Mouse (Mus musculus) intestine, embryonic 16.5 days (tissue): Measurements from ENCODE around the gene Btbd16. TPM values are rescaled to one million over a fixed set of nuclear protein-coding genes. Genes with fewer than 3 reads are reported as not detected.

Source experiments
- ATAC-seq: fragments of 200-750 bp; cut with Nextera tagmentation; 2 replicates; pipeline ENCODE4 v1.8.0; 2017; ENCODE audit warnings: moderate TSS enrichment, moderate library complexity
- H3K27ac ChIP-seq: fragments of 300-500 bp; sonication (generic); 2 replicates; pipeline ENCODE4 v1.5.1; 2014; ENCODE audit warnings: mild to moderate bottlenecking, low read length
- H3K27me3 ChIP-seq: fragments of 300-500 bp; sonication (generic); replicated peaks from 2 replicates; pipeline ENCODE4 v1.6.1; 2014; ENCODE audit warnings: low read length, control low read depth, mixed read lengths; ENCODE audit not compliant: control insufficient read depth, insufficient read depth
- H3K36me3 ChIP-seq: fragments of 300-500 bp; sonication (generic); 2 replicates; pipeline ENCODE4 v1.6.1; 2014; ENCODE audit warnings: low read length, control low read depth; ENCODE audit not compliant: control insufficient read depth, insufficient read depth
- H3K4me1 ChIP-seq: fragments of 300-500 bp; sonication (generic); 2 replicates; pipeline ENCODE4 v1.6.1; 2014; ENCODE audit warnings: low read length, control low read depth, mixed read lengths; ENCODE audit not compliant: control insufficient read depth, insufficient read depth
- H3K4me2 ChIP-seq: fragments of 300-500 bp; sonication (generic); 2 replicates; pipeline ENCODE4 v1.6.1; 2014; ENCODE audit warnings: low read depth, low read length, control low read depth
- H3K4me3 ChIP-seq: fragments of 300-500 bp; sonication (generic); 2 replicates; pipeline ENCODE4 v1.5.1; 2014; ENCODE audit warnings: mild to moderate bottlenecking, low read length
- H3K9ac ChIP-seq: fragments of 300-500 bp; sonication (generic); 2 replicates; pipeline ENCODE4 v1.6.1; 2014; ENCODE audit warnings: low read depth, low read length
- H3K9me3 ChIP-seq: fragments of 300-500 bp; sonication (generic); 2 replicates; pipeline ENCODE4 v1.6.1; 2016; ENCODE audit warnings: low read length, control low read depth; ENCODE audit not compliant: control insufficient read depth
- WGBS: fragments of 180-500 bp; shearing (Covaris S2); extraction: QIAGEN DNeasy Blood & Tissue Kit; methylation state at CpG from one replicate; pipeline ENCODE4 v1.1.7; 2014; 5-methylcytosine and 5-hydroxymethylcytosine counted together
- polyA plus RNA-seq: library from polyadenylated mRNA; unstranded; fragments of >200 nt; fragmentation: Nextera tagmentation; extraction: Ambion mirVana; gene quantifications from 2 replicates; pipeline ENCODE4 v1.2.1, GENCODE M21; 2015

The Btbd16 gene
- polyA plus RNA-seq, 1 experiment from 2014 or later, result 0.05 TPM

DNA sequence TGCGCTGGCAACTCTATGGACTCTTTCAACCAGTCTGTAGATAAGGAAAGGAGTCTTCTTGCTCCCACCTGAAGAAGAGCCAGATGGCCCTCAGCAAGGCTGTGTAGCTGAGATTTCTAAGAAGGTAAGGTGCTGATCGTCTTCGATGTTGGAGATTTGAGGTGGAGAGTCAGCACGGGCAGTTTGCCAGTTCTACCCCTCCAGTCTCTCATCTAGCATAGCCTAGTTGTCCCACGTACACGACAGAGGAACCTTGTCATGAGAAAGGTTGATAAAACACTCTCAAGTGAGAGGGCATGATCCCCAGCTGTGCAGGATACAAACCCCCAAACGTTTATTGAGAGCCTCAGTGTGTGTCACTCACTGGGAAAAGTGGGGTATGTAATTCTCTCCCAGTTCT is 90.8 kb downstream of the Btbd16 start:
- 77% methylated on average over 7 of the region's 7 CpGs for WGBS
- no peak for ATAC-seq
- H3K4me2 ChIP-seq, result no peak overlapping the region

DNA sequence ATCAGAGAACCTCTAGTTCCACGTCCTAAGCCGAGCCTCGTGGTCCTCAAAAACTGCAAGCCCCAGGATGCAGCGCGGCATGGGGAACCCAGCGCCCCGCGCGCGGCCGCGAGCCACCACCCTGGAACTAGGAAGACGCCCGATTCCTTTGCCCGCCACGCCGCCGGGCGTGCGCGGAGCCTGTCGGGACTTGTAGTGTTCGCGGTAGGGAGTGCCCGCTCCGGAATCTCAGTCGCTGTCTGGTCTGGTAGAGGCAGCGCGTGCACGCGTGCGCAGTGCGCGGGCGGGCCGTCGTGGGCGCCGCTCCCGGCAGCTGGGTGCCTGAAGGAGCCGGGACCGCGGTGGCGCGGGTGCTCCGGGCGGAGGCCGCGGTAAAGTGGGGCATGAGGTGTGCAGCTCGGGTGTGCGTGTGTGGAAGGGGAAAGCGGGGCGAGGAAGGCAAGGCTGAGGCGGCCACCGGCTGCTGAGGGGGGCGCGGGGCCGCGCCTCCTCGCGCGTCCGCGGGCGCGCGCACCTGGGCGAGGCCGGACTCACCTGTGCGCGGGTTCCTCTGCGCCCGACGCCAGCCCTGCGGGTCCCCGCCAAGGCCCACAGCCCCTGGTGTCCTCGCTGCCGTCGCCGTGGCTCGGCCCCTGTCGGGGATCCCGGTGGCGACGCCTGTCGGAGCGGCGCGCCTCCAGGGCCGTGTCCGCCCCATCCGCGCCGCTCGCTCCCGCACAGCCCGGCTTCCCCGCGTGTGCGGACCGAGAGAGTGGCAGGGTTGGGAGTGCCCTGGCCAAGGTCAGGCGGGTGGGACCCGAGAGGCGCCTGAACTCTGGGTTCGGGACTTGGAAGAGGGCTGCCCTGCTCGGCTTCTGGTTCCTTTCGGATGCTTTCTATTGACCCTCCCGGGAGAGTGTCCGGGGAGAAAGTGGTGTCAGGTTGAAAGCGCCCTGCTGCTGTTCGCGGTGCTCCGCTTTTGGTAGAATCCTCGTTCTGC is 92.0 kb downstream of the Btbd16 start, which contains the start of gene Plekha1:
Plekha1 (plus strand) TSS at position 144 of the 979 bp plus-strand sequence.
- Histone ChIP-seq H3K27ac (peak within 1 kb of the TSS; percentile 85), H3K9ac (peak within 1 kb of the TSS; percentile 88), H3K36me3 (no peaks in the 10 kb centered on the region), H3K27me3 (no peaks in the 10 kb centered on the region; the same call in 1 of the 2 replicates), H3K4me2 (peak within 1 kb of the TSS; percentile 69), H3K9me3 (no peaks in the 10 kb centered on the region), H3K4me1 (0 out of 2 replicates have a peak, but pooled peaks cover 3% of the 10 kb centered on the region), H3K4me3 (peak within 1 kb of the TSS; percentile 91)
- ATAC-seq, result peak; percentile 99
- WGBS, result under 1% methylated on average over 111 of the region's 114 CpGs

More for the DNA sequence above, 90.8 kb downstream of the Btbd16 start:
- Histone ChIP-seq H3K27me3 (no peaks in the 10 kb centered on the region; the same call in 1 of the 2 replicates), H3K4me3 (no peak overlapping the region), H3K4me1 (0 out of 2 replicates have a peak, but pooled peaks cover 3% of the 10 kb centered on the region), H3K9me3 (no peaks in the 10 kb centered on the region), H3K9ac (no peak overlapping the region), H3K36me3 (no peaks in the 10 kb centered on the region), H3K27ac (no peak overlapping the region)

GRCm38 (mm10) chr7:130866640-130867039 is 92.8 kb downstream of the Btbd16 start:
- Histone ChIP-seq H3K9me3 (no peaks in the 10 kb centered on the region), H3K4me3 (peak overlapping the region; percentile 91), H3K9ac (peak overlapping the region; percentile 88), H3K27me3 (no peaks in the 10 kb centered on the region; the same call in 1 of the 2 replicates), H3K27ac (peak overlapping the region; percentile 85), H3K4me1 (0 out of 2 replicates have a peak, but pooled peaks cover 3% of the 10 kb centered on the region), H3K36me3 (no peaks in the 10 kb centered on the region), H3K4me2 (peak overlapping the region; percentile 69)
- no peak for ATAC-seq
- WGBS, result 3% methylated on average over 13 of the region's 13 CpGs

DNA sequence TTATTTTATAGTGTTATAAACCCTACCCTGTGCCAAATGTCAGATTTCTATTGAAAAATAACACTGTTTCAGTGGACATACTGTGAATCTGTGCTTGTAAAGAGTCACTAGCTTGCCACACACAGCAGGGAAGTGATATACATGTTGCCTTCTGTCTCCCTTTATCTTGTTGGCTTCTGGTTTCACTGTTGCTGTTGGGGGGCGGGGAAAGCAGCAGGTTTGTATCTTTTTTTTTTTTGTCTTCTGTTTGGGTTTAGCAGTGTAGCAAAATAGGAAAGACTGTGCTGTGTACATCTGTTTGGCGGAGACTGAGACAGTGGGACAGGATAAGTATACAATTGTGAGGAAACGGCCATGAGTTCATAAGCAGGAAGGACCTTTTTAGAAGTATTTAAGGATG is 93.4 kb downstream of the Btbd16 start:
- Histone ChIP-seq H3K27ac (no peak overlapping the region), H3K4me3 (no peak overlapping the region; the same call in 1 of the 2 replicates), H3K36me3 (no peaks in the 10 kb centered on the region), H3K4me1 (0 out of 2 replicates have a peak, but pooled peaks cover 3% of the 10 kb centered on the region), H3K9me3 (no peaks in the 10 kb centered on the region), H3K9ac (no peak overlapping the region), H3K4me2 (peak overlapping the region; percentile 2; the same call in 1 of the 2 replicates), H3K27me3 (no peaks in the 10 kb centered on the region; the same call in 1 of the 2 replicates)
- WGBS, result 50% methylated on average over 3 of the region's 3 CpGs
- ATAC-seq, result no peak

Other genes with a start within 250 kb of the Btbd16 start
- 86.1 and 108 TPM in 2 replicates for gene Nsmce4a, start 201.0 kb upstream of the Btbd16 start, polyA plus RNA-seq
- gene Tacc2, start 196.6 kb upstream of the Btbd16 start, polyA plus RNA-seq, result 27.4 and 30.0 TPM in 2 replicates
- gene Plekha1, start 91.7 kb downstream of the Btbd16 start, polyA plus RNA-seq, result 36.6 and 39.0 TPM in 2 replicates
- gene Htra1, start 162.0 kb downstream of the Btbd16 start, polyA plus RNA-seq, result 15.8 and 15.9 TPM in 2 replicates